Mouse (Mus musculus) ES-Bruce4 (cell line): ENCODE measurements around the gene Ldb3.

Experiments used
- CTCF ChIP-seq: IDR thresholded peaks from one replicate; pipeline ENCODE4 v1.8.1; 2011; ENCODE audit warnings: low read depth, low read length
- EP300 ChIP-seq: IDR thresholded peaks from 2 replicates; pipeline ENCODE4 v1.6.1; 2011; ENCODE audit warnings: low read depth, low read length; ENCODE audit not compliant: insufficient read depth

GRCm38 (mm10) chr14:34623531-34624210 is 35.2 kb upstream of the Ldb3 start:
- no peak for TF ChIP-seq EP300
- TF ChIP-seq CTCF, result no peak
